Mouse (Mus musculus): ENCODE measurements around the gene Phf1.
A peak's percentile ranks its signal among the peaks of the same experiment; 100 is the strongest.

Gene Phf1

GRCm38 (mm10) chr17:26977354-26977753, 44.5 kb downstream of the Phf1 start:
- peak; percentile 44 for DNase-seq (ENCODE audit: low read depth, low spot score)

DNA sequence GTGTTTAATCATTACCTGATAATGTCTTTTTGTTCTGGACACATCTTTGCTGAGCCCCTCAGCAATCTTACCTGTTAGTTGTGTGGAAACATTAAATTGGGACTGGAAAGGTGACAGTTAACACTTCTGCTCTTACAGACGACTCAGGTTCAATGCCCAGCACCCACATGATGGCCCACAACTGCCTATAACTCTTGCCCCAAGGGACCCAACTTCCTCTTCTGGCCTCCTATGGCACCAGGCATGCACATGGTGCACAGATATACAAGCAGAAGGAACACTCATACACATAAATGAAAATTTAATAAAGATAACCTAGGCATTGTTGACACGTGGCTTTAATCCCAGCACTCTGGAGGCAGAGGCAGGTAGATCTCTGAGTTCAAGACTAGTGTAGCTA, 46.6 kb downstream of the Phf1 start:
- no peak for DNase-seq (ENCODE audit: low read depth, low spot score)

- no peak for DNase-seq (ENCODE audit: low read depth, low spot score)
Observed at GRCm38 (mm10) chr17:26981050-26981449, 48.2 kb downstream of the Phf1 start.

DNA sequence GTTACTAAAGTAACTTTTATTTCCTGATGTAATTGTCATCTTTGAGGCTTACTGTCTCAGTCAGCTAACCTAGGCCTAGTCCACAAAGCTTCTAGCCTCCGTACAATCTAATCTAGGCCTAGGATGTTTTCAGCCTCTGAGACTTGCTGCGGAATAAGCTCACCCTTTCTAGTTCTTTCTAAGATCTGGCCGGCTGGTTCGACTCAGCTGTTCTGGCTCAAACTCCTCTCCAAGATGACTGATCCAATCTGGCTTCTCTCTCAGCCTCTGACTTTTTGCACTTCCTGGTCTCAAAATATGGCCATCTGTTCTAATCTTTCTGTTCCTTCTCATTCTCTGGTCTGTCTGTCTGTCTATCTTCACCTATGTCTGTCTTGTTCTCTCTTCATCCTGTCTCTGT, 50.5 kb downstream of the Phf1 start:
- DNase-seq (ENCODE audit: low read depth, low spot score): no peak

GRCm38 (mm10) chr17:26985503-26986179, 52.8 kb downstream of the Phf1 start:
- DNase-seq (ENCODE audit: low read depth, low spot score): no peak
